Mouse (Mus musculus) splenic B cell, adult 2 months (primary cell): ENCODE results near the gene Crisp1.

Experiments
- DNase-seq: peaks from one replicate; pipeline ENCODE4 v3.0.0-alpha.2; 2011; ENCODE audit warnings: low read depth, low spot score
- H3K27me3 ChIP-seq: 2 replicates; pipeline ENCODE4 v1.6.1; 2012; ENCODE audit warnings: mild to moderate bottlenecking, low read length, moderate library complexity, mixed read lengths; ENCODE audit not compliant: control insufficient read depth, poor library complexity, insufficient read depth, severe bottlenecking
- H3K36me3 ChIP-seq: 2 replicates; pipeline ENCODE4 v1.6.1; 2012; ENCODE audit warnings: mild to moderate bottlenecking, low read length, moderate library complexity, mixed read lengths; ENCODE audit not compliant: control insufficient read depth, poor library complexity, insufficient read depth, severe bottlenecking

Crisp1 gene

GRCm38 (mm10) chr17:40319062-40319461, at the start of gene Crisp1:
Gene Crisp1 (minus strand): TSS chr17:40319207.
- H3K27me3 ChIP-seq: no peaks in the 10 kb centered on the region
- DNase-seq: peak; percentile 43
- no peaks in the 10 kb centered on the region for H3K36me3 ChIP-seq

DNA sequence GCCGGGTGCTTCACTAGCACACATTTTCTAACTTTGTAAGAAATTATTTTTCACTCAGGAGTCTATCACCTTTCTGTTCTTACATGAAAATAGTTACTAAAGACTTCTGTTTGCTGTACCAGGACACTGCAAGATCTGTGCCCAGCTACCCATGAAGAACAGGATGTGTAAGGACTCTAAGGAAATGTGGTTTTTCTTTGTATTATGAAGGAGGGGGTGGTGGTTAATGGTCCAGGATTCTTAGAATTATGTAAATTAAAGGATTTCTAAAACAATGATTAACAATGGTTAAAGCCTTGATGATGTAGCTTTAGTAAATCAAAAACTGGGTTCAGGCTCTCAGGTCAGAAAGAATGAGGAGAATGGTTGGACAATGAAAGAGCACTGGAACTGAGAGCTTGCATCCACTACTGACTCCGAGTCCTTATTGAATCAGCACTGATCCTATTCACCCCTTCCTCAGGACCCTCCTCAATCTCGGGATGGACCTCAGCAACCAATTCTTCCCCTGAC, 23.5 kb upstream of the Crisp1 start:
- no peaks in the 10 kb centered on the region for H3K36me3 ChIP-seq

GRCm38 (mm10) chr17:40285435-40285834, 33.6 kb downstream of the Crisp1 start:
- no peaks in the 10 kb centered on the region for H3K27me3 ChIP-seq
- DNase-seq: peak; percentile 36
- H3K36me3 ChIP-seq: no peaks in the 10 kb centered on the region

More for the DNA sequence above, 23.5 kb upstream of the Crisp1 start:
- no peaks in the 10 kb centered on the region for H3K27me3 ChIP-seq
- no peak for DNase-seq

DNA sequence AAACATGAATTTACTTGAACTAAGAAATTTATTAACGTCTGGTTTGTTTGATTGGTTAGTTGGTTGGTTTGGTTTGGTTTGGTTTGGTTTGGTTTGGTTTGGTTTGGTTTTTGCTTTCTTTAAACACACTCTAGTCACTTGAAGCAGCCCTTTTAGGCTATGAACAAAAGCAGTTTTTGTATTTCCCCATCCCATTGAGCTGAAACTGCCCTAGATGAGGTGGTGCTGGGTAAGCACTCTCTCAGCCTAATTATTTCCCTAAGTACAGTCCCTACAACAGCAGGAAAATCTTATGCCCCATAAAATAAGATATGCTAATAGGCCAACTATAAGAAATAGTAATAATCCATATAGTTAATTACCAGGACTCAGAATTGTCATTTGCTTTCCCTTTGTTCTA, 43.5 kb downstream of the Crisp1 start:
- H3K36me3 ChIP-seq: no peaks in the 10 kb centered on the region
- DNase-seq: no peak
- no peaks in the 10 kb centered on the region for H3K27me3 ChIP-seq

GRCm38 (mm10) chr17:40274906-40275470, 44.0 kb downstream of the Crisp1 start:
- DNase-seq: no peak
- Histone ChIP-seq H3K27me3 (no peaks in the 10 kb centered on the region), H3K36me3 (no peaks in the 10 kb centered on the region)

GRCm38 (mm10) chr17:40252487-40252886, 66.5 kb downstream of the Crisp1 start:
- H3K27me3 ChIP-seq: no peaks in the 10 kb centered on the region
- H3K36me3 ChIP-seq: no peaks in the 10 kb centered on the region
- DNase-seq: no peak
